Mouse (Mus musculus): Measurements from ENCODE around the gene Atf5. TPM values are rescaled to one million over a fixed set of nuclear protein-coding genes. Genes with fewer than 3 reads are reported as not detected.

The Atf5 gene
- total and polyA plus RNA-seq, 3 experiments = 60.2 to 73.6 (median 63.4) TPM

GRCm38 (mm10) chr7:44815721-44816469 is 563 bp downstream of the Atf5 start, which contains the start of the genes Nup62 and Il4i1:
Nup62 (plus strand) TSS chr7:44816088.
Il4i1 (plus strand) TSS chr7:44816387.
- Histone ChIP-seq H3K9ac (ENCODE audit: low read depth, low read length) (peak within 1 kb of the TSS; percentile 97), H3K4me3 (peak within 1 kb of the TSS; percentile 81), H3K4me1 (ENCODE audit: control insufficient read depth, insufficient read depth, low read length) (peaks cover 21% of the 10 kb centered on the region), H3K36me3 (ENCODE audit: control insufficient read depth, insufficient read depth, low read length) (peaks cover 14% of the 10 kb centered on the region), H3K27ac (peak within 1 kb of the TSS; percentile 93), H3K27me3 (ENCODE audit: control insufficient read depth, insufficient read depth, low read length) (no peaks in the 10 kb centered on the region), H3K79me2 (replicated peaks; ENCODE audit: control insufficient read depth, insufficient read depth, low read length) (peaks cover 3% of the 10 kb centered on the region)
- DNase-seq = peak; percentile 98 to 99
- TF ChIP-seq EP300 (IDR thresholded peaks at IDR 0.05; ENCODE audit: insufficient read depth, low read depth, low read length) (0 out of 2 replicates have a peak, but pooled peaks have one; percentile 11), POLR2A (IDR thresholded peaks at IDR 0.05; ENCODE audit: insufficient read depth, low read depth, low read length) (peak; percentile 64), CTCF (IDR thresholded peaks at IDR 0.05) (peak; percentile 40)
- under 1% methylated on average over 62 of the region's 62 CpGs for WGBS
- intact Hi-C loops (cut with DNase I) = loop anchor here (2.0 to 10.0 kb wide), 3 partner anchors 67 to 441 kb away; partner anchors contain the start of genes Med25 and Vrk3

GRCm38 (mm10) chr7:44814952-44815553 is 1.4 kb downstream of the Atf5 start:
- Histone ChIP-seq H3K4me3 (peak overlapping the region; percentile 81), H3K27ac (peak overlapping the region; percentile 93), H3K4me1 (ENCODE audit: control insufficient read depth, insufficient read depth, low read length) (peaks cover 17% of the 10 kb centered on the region), H3K9ac (ENCODE audit: low read depth, low read length) (peak overlapping the region; percentile 62), H3K27me3 (ENCODE audit: control insufficient read depth, insufficient read depth, low read length) (no peaks in the 10 kb centered on the region), H3K79me2 (replicated peaks; ENCODE audit: control insufficient read depth, insufficient read depth, low read length) (peaks cover 2% of the 10 kb centered on the region; the same call in 1 of the 2 replicates), H3K36me3 (ENCODE audit: control insufficient read depth, insufficient read depth, low read length) (peaks cover 12% of the 10 kb centered on the region)
- peak; percentile 20 to 39 for DNase-seq
- 39% methylated on average over 14 of the region's 14 CpGs for WGBS
- intact Hi-C loops (cut with DNase I) = loop anchor here (2.0 to 10.0 kb wide), 2 partner anchors 66 to 440 kb away; partner anchors contain the start of gene Vrk3
- TF ChIP-seq EP300 (IDR thresholded peaks at IDR 0.05; ENCODE audit: insufficient read depth, low read depth, low read length) = no peak
- TF ChIP-seq POLR2A (IDR thresholded peaks at IDR 0.05; ENCODE audit: insufficient read depth, low read depth, low read length) = no peak
- no peak for TF ChIP-seq CTCF (IDR thresholded peaks at IDR 0.05)

- Histone ChIP-seq H3K36me3 (ENCODE audit: control insufficient read depth, insufficient read depth, low read length) (peaks cover 11% of the 10 kb centered on the region), H3K79me2 (replicated peaks; ENCODE audit: control insufficient read depth, insufficient read depth, low read length) (peaks cover 2% of the 10 kb centered on the region; the same call in 1 of the 2 replicates), H3K9ac (ENCODE audit: low read depth, low read length) (no peak overlapping the region), H3K4me3 (no peak overlapping the region), H3K4me1 (ENCODE audit: control insufficient read depth, insufficient read depth, low read length) (peaks cover 13% of the 10 kb centered on the region), H3K27ac (no peak overlapping the region), H3K27me3 (ENCODE audit: control insufficient read depth, insufficient read depth, low read length) (no peaks in the 10 kb centered on the region)
- WGBS = 83% methylated on average over 4 of the region's 4 CpGs
- DNase-seq = peak in 1 of 2 experiments; percentile 4
- TF ChIP-seq EP300 (IDR thresholded peaks at IDR 0.05; ENCODE audit: insufficient read depth, low read depth, low read length) = no peak
- intact Hi-C loops (cut with DNase I) = loop anchor here (2.0 to 10.0 kb wide), 2 partner anchors 66 to 440 kb away; partner anchors contain the start of gene Vrk3
These were observed 2.0 kb downstream of the Atf5 start for GRCm38 (mm10) chr7:44814423-44814822.

- no peak overlapping the region for H3K9ac ChIP-seq (ENCODE audit: low read depth, low read length)
- peaks cover 2% of the 10 kb centered on the region; the same call in 1 of the 2 replicates for H3K79me2 ChIP-seq (replicated peaks; ENCODE audit: control insufficient read depth, insufficient read depth, low read length)
- intact Hi-C loops (cut with DNase I) = loop anchor here (2.0 to 10.0 kb wide), 2 partner anchors 65 to 439 kb away; partner anchors contain the start of gene Vrk3
- H3K27ac ChIP-seq = no peak overlapping the region
- WGBS = 87% methylated on average over 3 of the region's 3 CpGs
- peaks cover 13% of the 10 kb centered on the region for H3K4me1 ChIP-seq (ENCODE audit: control insufficient read depth, insufficient read depth, low read length)
- H3K27me3 ChIP-seq (ENCODE audit: control insufficient read depth, insufficient read depth, low read length) = no peaks in the 10 kb centered on the region
- H3K4me3 ChIP-seq = no peak overlapping the region
- peak; percentile 1 to 6 for DNase-seq
- no peak for TF ChIP-seq POLR2A (IDR thresholded peaks at IDR 0.05; ENCODE audit: insufficient read depth, low read depth, low read length)
- no peak for TF ChIP-seq EP300 (IDR thresholded peaks at IDR 0.05; ENCODE audit: insufficient read depth, low read depth, low read length)
- no peak for TF ChIP-seq CTCF (IDR thresholded peaks at IDR 0.05)
- peaks cover 11% of the 10 kb centered on the region for H3K36me3 ChIP-seq (ENCODE audit: control insufficient read depth, insufficient read depth, low read length)
These were observed 2.5 kb downstream of the Atf5 start for GRCm38 (mm10) chr7:44813985-44814384.

- 93% methylated on average over 20 of the region's 20 CpGs for WGBS
- peaks cover 7% of the 10 kb centered on the region for H3K4me1 ChIP-seq (ENCODE audit: control insufficient read depth, insufficient read depth, low read length)
- intact Hi-C loops (cut with DNase I) = loop anchor here (10.0 kb wide), 1 partner anchor 438 kb away; no protein-coding TSS in a partner anchor
- H3K27ac ChIP-seq = no peak overlapping the region
- TF ChIP-seq POLR2A (IDR thresholded peaks at IDR 0.05; ENCODE audit: insufficient read depth, low read depth, low read length) = no peak
- TF ChIP-seq CTCF (IDR thresholded peaks at IDR 0.05) = no peak
- no peak for TF ChIP-seq EP300 (IDR thresholded peaks at IDR 0.05; ENCODE audit: insufficient read depth, low read depth, low read length)
- H3K36me3 ChIP-seq (ENCODE audit: control insufficient read depth, insufficient read depth, low read length) = peaks cover 7% of the 10 kb centered on the region
- DNase-seq = peak; percentile 2 to 14
- H3K27me3 ChIP-seq (ENCODE audit: control insufficient read depth, insufficient read depth, low read length) = no peaks in the 10 kb centered on the region
- no peak overlapping the region for H3K9ac ChIP-seq (ENCODE audit: low read depth, low read length)
- H3K4me3 ChIP-seq = no peak overlapping the region
- H3K79me2 ChIP-seq (replicated peaks; ENCODE audit: control insufficient read depth, insufficient read depth, low read length) = no peaks in the 10 kb centered on the region
These were observed 3.7 kb downstream of the Atf5 start for GRCm38 (mm10) chr7:44812651-44813325.

All from heart, adult 2 months (tissue).